Mouse (Mus musculus): Measurements from ENCODE around the gene Rbm18.

GRCm38 (mm10) chr2:36077160-36077761 lies 59.3 kb downstream of the Rbm18 start:
- no peak for TF ChIP-seq POLR2A (IDR thresholded peaks at IDR 0.05; ENCODE audit: borderline replicate concordance, insufficient read depth, low read length)
- no peak for TF ChIP-seq CTCF (IDR thresholded peaks at IDR 0.05; ENCODE audit: borderline replicate concordance, insufficient read depth, low read depth, low read length)
